In genomic region chrX:7762137-7762920, GRCm38 (mm10) we compare ENCODE assay signal across 8 mouse cellular contexts. TPM values are rescaled to one million over a fixed set of nuclear protein-coding genes. Genes with fewer than 3 reads are reported as not detected.
DNase-seq lines count a peak whose midpoint lies in the region; ATAC-seq lines count a peak whose summit lies in the region.

TSS of gene Tfe3 (plus strand) at chrX:7762560.

- peak within 1 kb of the TSS; percentile 62 for H3K4me3 ChIP-seq in hindbrain, embryonic 12.5 days

- H3K36me3 ChIP-seq in hindbrain, embryonic 12.5 days: peaks cover 7% of the 10 kb centered on the region; the same call in 1 of the 2 replicates

- WGBS in hindbrain, embryonic 12.5 days: 27% methylated on average over 33 of the region's 38 CpGs

- peak within 1 kb of the TSS; percentile 67 for H3K4me2 ChIP-seq in hindbrain, embryonic 12.5 days (replicated peaks)

- peak within 1 kb of the TSS; percentile 70 for H3K27ac ChIP-seq in hindbrain, embryonic 12.5 days

- peaks cover 17% of the 10 kb centered on the region; the same call in 1 of the 2 replicates for H3K4me1 ChIP-seq in hindbrain, embryonic 12.5 days

- H3K9me3 ChIP-seq in hindbrain, embryonic 12.5 days (replicated peaks): no peaks in the 10 kb centered on the region

- ATAC-seq in hindbrain, embryonic 12.5 days (ENCODE audit: low FRiP score): peak; percentile 95

- H3K9ac ChIP-seq in hindbrain, embryonic 12.5 days: peak within 1 kb of the TSS; percentile 69

- no peaks in the 10 kb centered on the region for H3K27me3 ChIP-seq in hindbrain, embryonic 12.5 days

- peak; percentile 96 for DNase-seq in Muller cell, postnatal 12 days (ENCODE audit: inconsistent ontology term)
- peak; percentile 96 for DNase-seq in cerebellum, adult 9-11 months
- DNase-seq in frontal cortex, postnatal 10 days (ENCODE audit: low spot score in 2 of 2): peak; percentile 88 to 91
- peak; percentile 76 to 92 for DNase-seq in layer of hippocampus, postnatal 14 days (ENCODE audit: low spot score in 2 of 2)
- DNase-seq in lung, postnatal 14 days: peak; percentile 88
- DNase-seq in retina, adult 2 months (ENCODE audit: low read depth, low spot score): peak; percentile 78
- DNase-seq in thymus, postnatal 36 days: peak; percentile 74 to 86

RNA-seq across cellular contexts. Expression of gene Tfe3, which starts in this region (rescaled TPM):
- 33.9 and 34.8 TPM in 2 replicates for polyA plus RNA-seq in hindbrain, embryonic 12.5 days (2016; fragmentation: Nextera tagmentation; extraction: Ambion mirVana)
- total RNA-seq in layer of hippocampus, postnatal 14 days (2021): 10 to 100 TPM; 31.7 to 34.4 TPM

Comparison
In these comparisons a context has a peak if more than half of its experiments do, and no peak if none do; other contexts are left out.
1. Peak in every context shown above with its lines: DNase-seq, ATAC-seq, H3K4me3 ChIP-seq and H3K27ac ChIP-seq.